Comparison of ENCODE assay signal across 8 mouse cellular contexts in the genomic region with DNA sequence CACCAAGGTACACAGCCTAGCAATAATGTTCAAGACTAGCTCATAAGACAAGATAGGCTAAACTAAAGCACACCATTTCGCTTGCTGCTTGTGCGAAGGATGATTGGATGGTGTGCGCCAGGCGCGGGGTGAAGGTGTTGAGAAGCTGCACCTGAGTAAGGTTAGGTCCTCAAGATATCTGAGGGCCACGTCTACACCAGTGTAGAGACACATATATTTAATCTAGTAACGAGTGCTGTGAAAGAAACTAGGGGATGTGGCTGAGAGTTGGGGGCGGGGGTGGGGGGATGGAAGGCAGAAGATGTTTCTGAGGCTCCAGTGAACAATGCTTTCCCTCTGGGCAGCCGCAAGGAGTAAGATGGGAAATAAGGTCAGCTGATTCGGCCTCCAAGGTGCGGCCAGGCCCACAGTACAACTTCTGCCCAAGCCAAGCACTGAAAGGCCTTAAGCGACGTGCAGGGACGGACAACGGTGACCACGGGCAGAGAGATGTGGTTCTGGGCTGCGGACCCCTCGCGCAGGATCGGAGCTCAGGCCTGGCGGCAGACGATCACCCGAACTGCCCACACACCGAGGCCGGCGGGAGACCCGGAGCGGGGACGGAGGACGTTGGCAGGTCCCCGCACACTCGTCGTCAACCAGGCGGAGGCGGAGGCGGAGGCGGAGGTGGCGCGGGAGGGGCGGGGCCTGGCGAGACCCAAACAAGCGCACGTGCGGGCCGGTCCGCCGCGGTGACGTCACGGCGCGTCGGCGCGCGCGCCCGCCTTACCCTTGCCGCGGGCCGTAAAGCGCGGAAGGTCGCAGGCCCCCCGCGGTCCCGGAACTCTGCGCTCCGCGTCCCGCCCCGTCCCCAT. TPM values are rescaled to one million over a fixed set of nuclear protein-coding genes. Genes with fewer than 3 reads are reported as not detected.
DNase-seq lines count a peak whose midpoint lies in the region; ATAC-seq and TF ChIP-seq lines count a peak whose summit lies in the region.

Gene Pdpr (plus strand): TSS at position 766 of the 854 bp plus-strand sequence.

- ATAC-seq in frontal cortex, adult (ENCODE audit: low TSS enrichment), result peak; percentile 72
- peak; percentile 96 for ATAC-seq in lung, postnatal 0 days

- H3K36me3 ChIP-seq in hindbrain, embryonic 10.5 days, result no peaks in the 10 kb centered on the region
- no peaks in the 10 kb centered on the region for H3K36me3 ChIP-seq in lung, postnatal 0 days (ENCODE audit: insufficient read depth, low read length)

- H3K4me2 ChIP-seq in lung, postnatal 0 days (replicated peaks; ENCODE audit: low read depth, low read length), result peak within 1 kb of the TSS; percentile 66

- 5% methylated on average over 71 of the region's 72 CpGs for WGBS in hindbrain, embryonic 10.5 days
- 10% methylated on average over 50 of the region's 72 CpGs for whole genome bisulfite sequencing in lung, postnatal 0 days

- peak; percentile 37 for DNase-seq in MEL-GATA-1-ER (ENCODE audit: extremely low read depth, low read depth)
- DNase-seq in cerebellum, adult 8-10 months, result peak; percentile 92
- DNase-seq in hindbrain, embryonic 10.5 days (ENCODE audit: low spot score), result peak; percentile 90
- peak; percentile 89 for DNase-seq in layer of hippocampus, adult 9-11 months
- peak; percentile 92 for DNase-seq in lung, postnatal 0 days (ENCODE audit: low spot score)
- DNase-seq in ovary, postnatal 14 days (ENCODE audit: low spot score), result peak; percentile 83
- DNase-seq in thymus, postnatal 14 days, result peak; percentile 96

- TF ChIP-seq CTCF in lung, postnatal 0 days (IDR thresholded peaks at IDR 0.05), result no peak

- TF ChIP-seq EP300 in lung, postnatal 0 days (IDR thresholded peaks at IDR 0.05), result no peak

- peak within 1 kb of the TSS; percentile 68 for H3K4me3 ChIP-seq in hindbrain, embryonic 10.5 days
- H3K4me3 ChIP-seq in lung, postnatal 0 days (ENCODE audit: low read depth, low read length), result peak within 1 kb of the TSS; percentile 57

- peaks cover 19% of the 10 kb centered on the region for H3K4me1 ChIP-seq in hindbrain, embryonic 10.5 days (replicated peaks)
- H3K4me1 ChIP-seq in lung, postnatal 0 days (ENCODE audit: insufficient read depth, low read depth, low read length), result peaks cover 6% of the 10 kb centered on the region; the same call in 1 of the 2 replicates

- peak within 1 kb of the TSS; percentile 81 for H3K27ac ChIP-seq in hindbrain, embryonic 10.5 days
- peak within 1 kb of the TSS; percentile 66 for H3K27ac ChIP-seq in lung, postnatal 0 days (ENCODE audit: low read length)

- H3K27me3 ChIP-seq in hindbrain, embryonic 10.5 days (ENCODE audit: insufficient read depth, poor library complexity, severe bottlenecking), result no peaks in the 10 kb centered on the region
- H3K27me3 ChIP-seq in lung, postnatal 0 days (replicated peaks; ENCODE audit: insufficient read depth, low read length), result no peaks in the 10 kb centered on the region

- peak within 1 kb of the TSS; percentile 66 for H3K9ac ChIP-seq in lung, postnatal 0 days (replicated peaks; ENCODE audit: low read depth)

- no peaks in the 10 kb centered on the region for H3K9me3 ChIP-seq in hindbrain, embryonic 10.5 days
- H3K9me3 ChIP-seq in lung, postnatal 0 days (ENCODE audit: low read length), result no peaks in the 10 kb centered on the region

RNA-seq across cellular contexts. Expression of gene Pdpr, which starts in this region (rescaled TPM):
- polyA plus RNA-seq in hindbrain, embryonic 10.5 days (2016; fragmentation: Nextera tagmentation; extraction: Ambion mirVana), result 10.4 and 10.8 TPM in 2 replicates
- 6.5 and 7.1 TPM in 2 replicates for polyA plus RNA-seq in lung, postnatal 0 days (2015; fragmentation: Nextera tagmentation; extraction: Ambion mirVana)

Comparison
In these comparisons a context has a peak if more than half of its experiments do, and no peak if none do; other contexts are left out.
1. Peak in every context shown above with its lines: DNase-seq, ATAC-seq, H3K4me3 ChIP-seq and H3K27ac ChIP-seq.
2. DNase-seq: peak in every context shown above with its lines; median percentile 96 in thymus, postnatal 14 days; 92 in cerebellum, adult 8-10 months; 92 in lung, postnatal 0 days; 90 in hindbrain, embryonic 10.5 days; 89 in layer of hippocampus, adult 9-11 months; 83 in ovary, postnatal 14 days; 37 in MEL-GATA-1-ER.